Mouse (Mus musculus): ENCODE measurements around the gene Ripor3. TPM values are rescaled to one million over a fixed set of nuclear protein-coding genes. Genes with fewer than 3 reads are reported as not detected.

Gene Ripor3
- polyA plus RNA-seq, 1 experiment from 2014 or later: 1.1 TPM

DNA sequence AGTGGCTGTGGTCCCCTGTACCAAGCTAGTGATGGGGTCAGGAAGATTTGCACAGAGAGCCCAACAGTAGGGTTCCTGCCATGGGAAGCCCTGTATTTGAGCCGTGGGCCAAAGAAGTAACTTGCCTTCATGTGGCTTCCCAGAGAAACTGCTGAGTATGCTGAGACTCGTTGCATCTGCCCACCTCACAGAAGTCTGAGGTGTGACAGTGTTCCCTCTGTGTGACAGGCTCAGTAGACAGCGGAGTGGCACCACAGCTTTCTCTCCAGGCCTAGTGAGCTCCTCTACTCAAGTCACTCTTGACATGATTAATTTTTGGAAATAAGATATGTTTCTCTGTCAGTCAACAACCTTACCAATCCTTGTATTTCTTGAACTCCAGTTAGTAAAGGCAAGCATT is 71.6 kb downstream of the Ripor3 start:
- no peak for ATAC-seq (ENCODE audit: low FRiP score, low read depth)
- 88% methylated on average over 3 of the region's 3 CpGs for WGBS

DNA sequence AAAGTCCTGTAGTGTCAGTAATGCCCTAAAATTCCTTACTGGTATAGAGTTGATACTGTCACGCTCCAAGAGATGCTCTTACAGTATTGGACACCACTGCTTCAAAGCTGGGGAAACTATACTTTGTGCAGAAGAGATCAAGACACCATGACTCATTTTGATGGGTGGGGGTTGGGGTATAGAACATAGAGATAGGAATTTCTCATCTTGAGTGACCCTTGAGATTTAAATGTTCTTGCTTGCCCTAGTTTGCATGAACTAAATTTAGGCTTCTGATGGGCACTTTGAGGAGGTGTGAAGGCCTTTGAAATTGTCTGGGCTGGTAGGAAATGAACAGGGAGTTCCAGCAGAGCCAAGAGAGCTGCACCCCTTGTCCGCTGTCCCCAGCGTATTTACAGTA is 74.5 kb downstream of the Ripor3 start:
- Histone ChIP-seq H3K4me1 (peaks cover 64% of the 10 kb centered on the region), H3K4me2 (replicated peaks) (no peak overlapping the region), H3K27ac (replicated peaks) (no peak overlapping the region), H3K36me3 (peaks cover 8% of the 10 kb centered on the region), H3K9me3 (no peaks in the 10 kb centered on the region), H3K27me3 (no peaks in the 10 kb centered on the region), H3K4me3 (no peak overlapping the region), H3K9ac (replicated peaks) (no peak overlapping the region)
- no peak for ATAC-seq (ENCODE audit: low FRiP score, low read depth)
- WGBS: 82% methylated on average over 3 of the region's 3 CpGs

More for the DNA sequence above, 71.6 kb downstream of the Ripor3 start:
- Histone ChIP-seq H3K36me3 (peaks cover 8% of the 10 kb centered on the region), H3K4me1 (peaks cover 75% of the 10 kb centered on the region), H3K4me3 (no peak overlapping the region), H3K27ac (replicated peaks) (no peak overlapping the region), H3K4me2 (replicated peaks) (no peak overlapping the region), H3K9me3 (no peaks in the 10 kb centered on the region), H3K27me3 (no peaks in the 10 kb centered on the region), H3K9ac (replicated peaks) (no peak overlapping the region)

DNA sequence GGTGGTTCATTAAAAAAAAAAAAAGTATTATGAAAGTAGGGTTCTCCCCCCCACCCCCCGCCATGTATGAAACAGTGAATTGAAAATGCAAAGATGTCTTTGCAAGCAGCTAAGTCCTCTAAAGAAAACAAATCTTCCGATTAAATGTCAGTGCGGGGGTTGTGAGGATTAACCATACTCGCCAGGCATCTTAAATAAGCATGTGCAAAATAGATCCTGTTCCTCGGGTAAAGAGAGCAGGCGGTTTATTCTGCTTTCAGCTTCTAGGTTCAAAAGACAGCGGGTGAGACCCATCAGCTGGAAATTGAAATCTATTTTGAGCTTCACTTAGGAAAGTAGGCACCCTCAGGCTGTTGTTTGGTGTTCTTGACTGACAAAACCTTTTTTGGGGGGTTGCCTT is 77.0 kb downstream of the Ripor3 start:
- H3K27ac ChIP-seq (replicated peaks): peak overlapping the region; percentile 71; the same call in 1 of the 2 replicates
- H3K27me3 ChIP-seq: no peaks in the 10 kb centered on the region
- H3K9me3 ChIP-seq: no peaks in the 10 kb centered on the region
- H3K9ac ChIP-seq (replicated peaks): peak overlapping the region; percentile 95
- H3K36me3 ChIP-seq: peaks cover 8% of the 10 kb centered on the region
- peak overlapping the region; percentile 96 for H3K4me3 ChIP-seq
- WGBS: 16% methylated on average over 7 of the region's 7 CpGs
- peaks cover 38% of the 10 kb centered on the region for H3K4me1 ChIP-seq
- no peak for ATAC-seq (ENCODE audit: low FRiP score, low read depth)
- H3K4me2 ChIP-seq (replicated peaks): peak overlapping the region; percentile 77

DNA sequence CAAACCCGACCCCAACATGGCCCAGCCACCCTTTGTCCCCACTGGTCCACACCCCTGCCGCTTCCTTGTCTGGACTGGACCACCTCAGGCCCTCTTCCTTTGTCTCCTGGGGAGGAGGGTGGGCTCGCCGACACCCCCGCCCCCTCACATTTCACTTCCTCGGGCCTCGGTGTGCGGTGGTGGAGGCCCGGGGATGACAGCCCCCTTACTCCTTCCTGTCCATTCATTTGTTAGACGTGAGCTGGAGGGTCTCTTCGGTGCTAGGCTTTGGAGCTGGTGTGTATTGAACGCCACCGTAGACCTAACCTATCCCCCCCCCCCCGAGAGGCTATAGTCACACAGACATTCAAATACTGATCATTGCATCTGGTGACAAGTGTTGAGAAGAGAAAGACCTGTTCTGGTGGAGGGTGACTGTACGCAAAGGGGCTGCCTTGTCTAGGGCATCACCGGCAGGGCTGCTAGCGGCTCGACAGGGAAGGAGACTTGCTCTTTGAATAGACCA is 77.6 kb downstream of the Ripor3 start:
- H3K9me3 ChIP-seq: no peaks in the 10 kb centered on the region
- under 1% methylated on average over 18 of the region's 18 CpGs for WGBS
- peak; percentile 61 for ATAC-seq (ENCODE audit: low FRiP score, low read depth)

DNA sequence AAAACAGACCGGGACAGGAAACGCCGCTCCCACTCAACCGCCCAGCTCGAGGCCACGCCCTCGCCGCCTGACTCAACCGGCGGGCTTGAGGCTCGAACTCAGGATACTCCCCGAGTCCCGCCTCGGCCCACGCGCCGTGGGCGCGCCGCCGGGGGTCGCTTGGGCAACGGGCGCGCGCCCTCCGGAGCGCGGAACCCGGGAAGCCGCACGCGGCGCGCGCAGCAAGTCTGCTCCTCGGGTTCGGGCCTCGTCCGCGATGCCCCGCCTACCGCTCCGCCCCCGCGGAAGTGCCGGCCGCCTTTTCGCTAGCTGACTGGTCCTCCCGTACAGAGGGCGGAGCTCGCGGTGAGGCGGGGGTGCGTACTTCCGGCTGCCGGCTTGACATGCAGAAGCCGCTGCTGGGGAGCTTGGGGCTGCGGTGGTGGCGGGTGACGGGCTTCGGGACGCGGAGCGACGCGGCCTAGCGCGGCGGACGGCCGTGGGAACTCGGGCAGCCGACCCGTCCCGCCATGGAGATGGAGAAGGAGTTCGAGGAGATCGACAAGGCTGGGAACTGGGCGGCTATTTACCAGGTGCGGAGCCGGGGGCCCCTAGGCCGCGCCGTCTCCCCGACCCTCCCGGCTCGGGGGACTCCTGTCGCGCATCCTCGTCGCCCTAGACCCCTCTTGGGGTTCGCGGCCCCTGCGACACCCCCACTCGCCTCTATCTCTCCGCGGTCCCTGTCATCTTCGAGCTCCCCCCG is 78.3 kb downstream of the Ripor3 start, which contains the start of gene Ptpn1:
TSS of gene Ptpn1 (plus strand) at position 73 of the 742 bp plus-strand sequence.
- Histone ChIP-seq H3K9ac (replicated peaks) (peak within 1 kb of the TSS; percentile 95), H3K27ac (replicated peaks) (peak within 1 kb of the TSS; percentile 71), H3K4me1 (peaks cover 38% of the 10 kb centered on the region), H3K36me3 (peaks cover 5% of the 10 kb centered on the region; the same call in 1 of the 2 replicates), H3K4me3 (peak within 1 kb of the TSS; percentile 96), H3K4me2 (replicated peaks) (peak within 1 kb of the TSS; percentile 77), H3K9me3 (no peaks in the 10 kb centered on the region), H3K27me3 (no peaks in the 10 kb centered on the region)
- ATAC-seq (ENCODE audit: low FRiP score, low read depth): peak; percentile 95
- under 1% methylated on average over 98 of the region's 99 CpGs for WGBS

More for the DNA sequence above, 77.6 kb downstream of the Ripor3 start:
- Histone ChIP-seq H3K9ac (replicated peaks) (peak overlapping the region; percentile 95), H3K27me3 (no peaks in the 10 kb centered on the region), H3K4me2 (replicated peaks) (peak overlapping the region; percentile 77), H3K27ac (replicated peaks) (peak overlapping the region; percentile 71), H3K36me3 (peaks cover 8% of the 10 kb centered on the region), H3K4me1 (peaks cover 38% of the 10 kb centered on the region), H3K4me3 (peak overlapping the region; percentile 96)

DNA sequence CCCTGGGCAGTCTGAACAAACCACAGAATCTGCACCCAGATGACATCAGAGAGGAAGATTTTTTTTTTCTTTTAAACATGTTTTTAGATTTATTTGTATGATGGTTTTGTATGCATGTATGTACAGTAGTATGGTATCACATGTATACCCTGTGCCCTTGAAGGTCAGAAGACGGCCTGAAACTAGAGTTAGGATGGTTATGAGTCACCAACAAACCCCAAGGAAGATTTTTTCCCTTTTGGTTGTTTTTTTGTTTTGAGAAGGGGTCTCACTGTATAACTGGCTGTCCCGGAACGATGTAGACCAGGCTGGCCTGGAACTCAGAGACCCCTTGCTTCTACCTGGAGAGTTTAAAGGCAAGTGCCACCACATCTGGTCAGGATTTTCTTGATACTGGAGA is 79.4 kb downstream of the Ripor3 start:
- Histone ChIP-seq H3K4me3 (no peak overlapping the region), H3K27me3 (no peaks in the 10 kb centered on the region), H3K9ac (replicated peaks) (no peak overlapping the region; the same call in 1 of the 2 replicates), H3K9me3 (no peaks in the 10 kb centered on the region), H3K4me2 (replicated peaks) (peak overlapping the region; percentile 77; the same call in 1 of the 2 replicates), H3K36me3 (peaks cover 5% of the 10 kb centered on the region; the same call in 1 of the 2 replicates), H3K27ac (replicated peaks) (no peak overlapping the region), H3K4me1 (peaks cover 29% of the 10 kb centered on the region)
- ATAC-seq (ENCODE audit: low FRiP score, low read depth): no peak
- 98% methylated on average over 3 of the region's 3 CpGs for WGBS

Other genes starting within 250 kb of the Ripor3 start
- gene Ptpn1, start 78.6 kb downstream of the Ripor3 start, polyA plus RNA-seq (2016; fragmentation: Nextera tagmentation; extraction: Ambion mirVana): 114 and 117 TPM in 2 replicates
- 8.6 and 11.4 TPM in 2 replicates for gene Pard6b, start 70.4 kb upstream of the Ripor3 start, polyA plus RNA-seq (2016; fragmentation: Nextera tagmentation; extraction: Ambion mirVana)
- 7.5 and 8.7 TPM in 2 replicates for gene Adnp, start 196.5 kb upstream of the Ripor3 start, polyA plus RNA-seq (2016; fragmentation: Nextera tagmentation; extraction: Ambion mirVana)
- 23.6 and 24.7 TPM in 2 replicates for gene Gm20716, start 219.7 kb upstream of the Ripor3 start, polyA plus RNA-seq (2016; fragmentation: Nextera tagmentation; extraction: Ambion mirVana)
- gene Dpm1, start 220.0 kb upstream of the Ripor3 start, polyA plus RNA-seq (2016; fragmentation: Nextera tagmentation; extraction: Ambion mirVana): 87.5 and 99.0 TPM in 2 replicates
- 11.3 and 11.7 TPM in 2 replicates for gene Mocs3, start 220.0 kb upstream of the Ripor3 start, polyA plus RNA-seq (2016; fragmentation: Nextera tagmentation; extraction: Ambion mirVana)